Mouse (Mus musculus): ENCODE data around the gene Gas2l1.

GRCm38 (mm10) chr11:5032706-5033105 lies 32.4 kb downstream of the Gas2l1 start:
- TF ChIP-seq CTCF (conservative IDR thresholded peaks at IDR 0.05; ENCODE audit: insufficient read depth, insufficient read length, low read depth, low read length) (no peak), POLR2A (IDR thresholded peaks at IDR 0.05; ENCODE audit: low read depth, low read length) (no peak)

Measured in kidney, adult 2 months (tissue).